Mouse (Mus musculus) v-Abl transformed pro-B cells (cell line): ENCODE results near the gene Foxred2.

Source experiments
- in situ Hi-C, 2 experiments: fragments of 400-800 bp; cut with MboI; formaldehyde crosslinking; loops; one replicate each; pipeline ENCODE4 v1.15.1; 2025; ENCODE audit not compliant: unreplicated experiment in 2 of 2

Foxred2 gene

GRCm38 (mm10) chr15:77954362-77954761, 2.2 kb downstream of the Foxred2 start:
- in situ Hi-C loops = no loop called here

- in situ Hi-C loops = no loop called here
Measured at GRCm38 (mm10) chr15:77952921-77953320, 3.6 kb downstream of the Foxred2 start.

GRCm38 (mm10) chr15:77949061-77949460, 7.5 kb downstream of the Foxred2 start:
- in situ Hi-C loops = no loop called here

- in situ Hi-C loops = no loop called here
Measured at GRCm38 (mm10) chr15:77945711-77946110, 10.8 kb downstream of the Foxred2 start.

- in situ Hi-C loops = no loop called here
Measured at GRCm38 (mm10) chr15:77941563-77941962, 15.0 kb downstream of the Foxred2 start.

GRCm38 (mm10) chr15:77938516-77938915, 18.0 kb downstream of the Foxred2 start:
- in situ Hi-C loops = loop anchor here in 1 of 2 experiments (10.0 kb wide), 2 partner anchors 236 to 306 kb away; partner anchors contain the start of genes Ift27 and Ncf4

GRCm38 (mm10) chr15:77935673-77936375, 20.7 kb downstream of the Foxred2 start:
- in situ Hi-C loops = loop anchor here in 1 of 2 experiments (10.0 kb wide), 2 partner anchors 239 to 309 kb away; partner anchors contain the start of genes Ift27 and Ncf4

- in situ Hi-C loops = loop anchor here (5.0 to 10.0 kb wide), 4 partner anchors 37 to 310 kb away; partner anchors contain the start of genes Eif3d (in 2 of the 2), Ift27 (in 1 of the 2) and Ncf4 (in 1 of the 2)
Measured at GRCm38 (mm10) chr15:77934968-77935367, 21.6 kb downstream of the Foxred2 start.

- in situ Hi-C loops = loop anchor here (5.0 to 10.0 kb wide), 4 partner anchors 38 to 310 kb away; partner anchors contain the start of genes Eif3d (in 2 of the 2), Ift27 (in 1 of the 2) and Ncf4 (in 1 of the 2)
Measured at GRCm38 (mm10) chr15:77934326-77934725, 22.2 kb downstream of the Foxred2 start.

GRCm38 (mm10) chr15:77933770-77934169, 22.8 kb downstream of the Foxred2 start:
- in situ Hi-C loops = loop anchor here (5.0 to 10.0 kb wide), 4 partner anchors 39 to 311 kb away; partner anchors contain the start of genes Eif3d (in 2 of the 2), Ift27 (in 1 of the 2) and Ncf4 (in 1 of the 2)

- in situ Hi-C loops = loop anchor here (5.0 to 10.0 kb wide), 4 partner anchors 39 to 312 kb away; partner anchors contain the start of genes Eif3d (in 2 of the 2), Ift27 (in 1 of the 2) and Ncf4 (in 1 of the 2)
Measured at GRCm38 (mm10) chr15:77933222-77933621, 23.3 kb downstream of the Foxred2 start.

- in situ Hi-C loops = loop anchor here (5.0 to 10.0 kb wide), 4 partner anchors 41 to 313 kb away; partner anchors contain the start of genes Eif3d (in 2 of the 2), Ift27 (in 1 of the 2) and Ncf4 (in 1 of the 2)
Measured at GRCm38 (mm10) chr15:77931689-77932016, 24.9 kb downstream of the Foxred2 start.

- in situ Hi-C loops = loop anchor here (5.0 to 10.0 kb wide), 4 partner anchors 41 to 314 kb away; partner anchors contain the start of genes Eif3d (in 2 of the 2), Ift27 (in 1 of the 2) and Ncf4 (in 1 of the 2)
Measured at GRCm38 (mm10) chr15:77930986-77931688, 25.4 kb downstream of the Foxred2 start.

GRCm38 (mm10) chr15:77929804-77930203, 26.7 kb downstream of the Foxred2 start:
- in situ Hi-C loops = loop anchor here (5.0 to 10.0 kb wide), 4 partner anchors 42 to 315 kb away; partner anchors contain the start of genes Eif3d (in 2 of the 2), Ift27 (in 1 of the 2) and Ncf4 (in 1 of the 2)

- in situ Hi-C loops = no loop called here
Measured at GRCm38 (mm10) chr15:77928673-77929331, 27.7 kb downstream of the Foxred2 start, which contains the start of gene Txn2. Gene Txn2 (minus strand): TSS chr15:77929006.

- in situ Hi-C loops = no loop called here
Measured at GRCm38 (mm10) chr15:77928091-77928490, 28.4 kb downstream of the Foxred2 start.

- in situ Hi-C loops = no loop called here
Measured at GRCm38 (mm10) chr15:77926921-77927320, 29.6 kb downstream of the Foxred2 start.

- in situ Hi-C loops = no loop called here
Measured at GRCm38 (mm10) chr15:77925195-77925594, 31.3 kb downstream of the Foxred2 start.

GRCm38 (mm10) chr15:77923267-77924035, 33.1 kb downstream of the Foxred2 start:
- in situ Hi-C loops = no loop called here
